Mouse (Mus musculus): Measurements from ENCODE around the gene Gm10490. TPM values are rescaled to one million over a fixed set of nuclear protein-coding genes. Genes with fewer than 3 reads are reported as not detected.
"Not testable (repeated sequence)": the region's sequence is repeated elsewhere in the genome, so short reads cannot be mapped to it uniquely, and the experiment has no call there.

Gm10490 gene
- polyA plus RNA-seq, 1 experiment from 2014 or later: not detected

DNA sequence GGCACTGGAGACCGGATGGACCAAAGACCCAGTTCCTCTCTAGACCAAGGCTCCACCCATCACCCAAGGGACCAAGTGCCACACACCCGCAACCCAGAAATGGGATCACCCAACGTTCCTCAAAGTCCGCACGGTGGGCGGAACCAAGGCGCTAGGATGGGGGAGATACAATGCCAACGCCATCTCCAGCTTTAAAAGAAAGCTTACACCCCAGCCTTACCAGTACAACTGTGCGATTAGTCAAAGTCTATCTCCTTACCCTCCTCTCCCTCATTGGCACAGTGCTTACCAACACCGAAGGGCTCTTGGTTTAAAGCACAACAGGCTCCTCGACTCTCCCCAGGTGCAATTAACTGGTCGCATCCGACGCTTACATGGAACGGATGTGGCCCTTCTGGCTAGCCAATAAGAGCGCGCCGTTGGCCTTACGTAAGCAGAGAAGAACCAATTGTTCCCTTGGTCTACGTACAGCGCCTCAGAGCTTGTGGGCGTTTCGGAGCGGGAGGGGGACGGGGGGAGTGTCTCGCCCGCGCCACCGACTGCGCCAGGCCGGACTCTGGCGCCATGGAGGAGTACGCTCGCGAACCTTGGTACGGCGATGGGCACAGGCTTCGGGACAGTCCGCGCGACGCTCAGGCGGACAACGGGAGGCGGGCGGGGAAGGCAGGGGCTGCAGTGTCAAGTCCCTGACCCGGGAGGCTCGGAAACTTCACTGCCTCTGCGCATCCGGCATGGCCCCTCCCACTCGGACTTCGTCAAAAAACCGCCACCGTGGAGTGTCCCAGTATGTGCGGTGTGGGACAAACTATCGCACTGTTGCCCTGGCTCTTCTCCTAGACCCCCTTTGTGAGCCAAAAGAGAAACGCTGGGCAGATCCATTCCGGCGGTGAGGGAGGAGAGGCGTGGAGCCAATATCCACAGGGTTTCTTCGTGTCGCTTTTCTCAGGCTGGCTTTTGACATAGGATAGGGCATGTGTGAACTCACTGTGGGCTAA lies 10.2 kb upstream of the Gm10490 start, which contains the start of the genes Pqbp1 and Timm17b:
Pqbp1 (minus strand) TSS at position 390 of the 995 bp plus-strand sequence.
Timm17b (plus strand) TSS at position 478 of the 995 bp plus-strand sequence.
- Histone ChIP-seq H3K9me3 (replicated peaks) (0 out of 2 replicates have a peak, but pooled peaks cover 4% of the 10 kb centered on the region), H3K27me3 (ENCODE audit: low read depth, poor library complexity, severe bottlenecking) (no peaks in the 10 kb centered on the region), H3K4me3 (peak within 1 kb of the TSS; percentile 64), H3K36me3 (peaks cover 37% of the 10 kb centered on the region), H3K27ac (replicated peaks) (peak within 1 kb of the TSS; percentile 88), H3K4me1 (peaks cover 13% of the 10 kb centered on the region)
- peak; percentile 84 for DNase-seq (ENCODE audit: low spot score)
- 13% methylated on average over 61 of the region's 62 CpGs for WGBS

DNA sequence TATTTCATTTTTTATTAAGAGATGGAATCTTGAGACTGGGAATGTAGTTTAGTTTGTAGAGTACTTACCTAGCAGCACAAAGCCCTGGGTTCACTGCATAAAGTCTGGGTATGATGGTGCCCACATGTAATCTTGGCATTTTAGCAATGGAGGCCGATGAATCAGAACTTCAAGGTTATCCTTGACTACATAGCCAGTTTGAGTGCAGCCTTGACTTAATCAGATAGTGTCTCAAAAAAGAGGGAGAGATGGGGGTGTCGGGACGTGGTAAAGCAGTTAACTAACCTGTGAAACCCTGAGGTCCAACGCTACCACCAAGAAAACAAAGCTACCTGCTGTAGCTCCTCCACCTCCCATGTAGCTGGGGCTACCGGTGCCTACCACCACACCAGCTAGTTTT lies 4.9 kb upstream of the Gm10490 start:
- no peak for DNase-seq (ENCODE audit: low spot score)
- Histone ChIP-seq H3K9me3 (replicated peaks) (peaks cover 7% of the 10 kb centered on the region), H3K4me3 (no peak overlapping the region), H3K27me3 (ENCODE audit: low read depth, poor library complexity, severe bottlenecking) (no peaks in the 10 kb centered on the region), H3K36me3 (peaks cover 41% of the 10 kb centered on the region), H3K27ac (replicated peaks) (no peak overlapping the region), H3K4me1 (peaks cover 5% of the 10 kb centered on the region)
- WGBS: 92% methylated on average over 5 of the region's 5 CpGs

DNA sequence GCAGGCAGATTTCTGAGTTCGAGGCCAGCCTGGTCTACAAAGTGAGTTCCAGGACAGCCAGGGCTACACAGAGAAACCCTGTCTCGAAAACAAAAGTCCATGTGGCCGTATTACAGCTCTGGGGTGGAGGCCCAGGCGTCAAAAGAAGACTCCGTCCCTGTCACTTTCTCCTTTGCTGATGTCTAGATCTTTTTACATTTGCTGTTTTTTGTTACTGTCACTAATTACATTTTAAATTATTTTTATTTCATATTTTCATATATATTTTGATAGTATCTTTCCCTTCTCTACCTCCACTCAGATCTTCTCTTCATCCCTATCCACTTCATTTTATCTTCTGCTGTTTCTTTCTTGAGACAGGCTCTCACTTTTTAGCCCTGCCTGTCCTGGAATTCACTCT lies 1.6 kb upstream of the Gm10490 start, which contains the start of gene Gm10491:
Gm10491 (minus strand) TSS at position 101 of the 400 bp plus-strand sequence.
- Histone ChIP-seq H3K4me1 (no peaks in the 10 kb centered on the region), H3K9me3 (replicated peaks) (peaks cover 7% of the 10 kb centered on the region), H3K36me3 (peaks cover 36% of the 10 kb centered on the region), H3K27ac (replicated peaks) (no peak within 1 kb of the TSS), H3K4me3 (no peak within 1 kb of the TSS), H3K27me3 (ENCODE audit: low read depth, poor library complexity, severe bottlenecking) (no peaks in the 10 kb centered on the region)
- no peak for DNase-seq (ENCODE audit: low spot score)
- WGBS: 89% methylated on average over 5 of the region's 5 CpGs

DNA sequence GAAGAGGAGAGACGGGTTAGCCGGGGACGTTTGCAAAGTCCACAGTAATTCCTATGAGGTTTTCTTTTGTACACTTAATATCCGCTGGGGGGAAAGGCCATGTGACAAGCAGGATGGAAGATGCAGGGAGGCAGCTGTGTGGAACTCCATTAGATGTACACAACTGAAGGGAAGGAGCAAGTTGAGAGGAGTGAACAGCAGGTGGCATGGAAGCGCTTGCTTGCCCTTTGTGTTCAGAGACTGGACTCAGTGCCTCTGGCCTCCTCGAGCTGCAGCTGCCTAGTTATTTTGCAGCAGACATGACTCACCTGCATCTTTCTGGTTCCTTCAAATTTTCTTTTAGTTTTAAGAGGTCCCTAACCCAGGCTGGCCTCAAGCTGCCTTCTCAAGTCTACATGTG lies 1.1 kb downstream of the Gm10490 start:
- H3K27me3 ChIP-seq (ENCODE audit: low read depth, poor library complexity, severe bottlenecking): no peaks in the 10 kb centered on the region
- H3K4me1 ChIP-seq: no peaks in the 10 kb centered on the region
- H3K27ac ChIP-seq (replicated peaks): no peak overlapping the region
- no peak for DNase-seq (ENCODE audit: low spot score)
- peaks cover 7% of the 10 kb centered on the region for H3K9me3 ChIP-seq (replicated peaks)
- peaks cover 20% of the 10 kb centered on the region for H3K36me3 ChIP-seq
- 54% methylated on average over 6 of the region's 6 CpGs for WGBS
- H3K4me3 ChIP-seq: no peak overlapping the region

DNA sequence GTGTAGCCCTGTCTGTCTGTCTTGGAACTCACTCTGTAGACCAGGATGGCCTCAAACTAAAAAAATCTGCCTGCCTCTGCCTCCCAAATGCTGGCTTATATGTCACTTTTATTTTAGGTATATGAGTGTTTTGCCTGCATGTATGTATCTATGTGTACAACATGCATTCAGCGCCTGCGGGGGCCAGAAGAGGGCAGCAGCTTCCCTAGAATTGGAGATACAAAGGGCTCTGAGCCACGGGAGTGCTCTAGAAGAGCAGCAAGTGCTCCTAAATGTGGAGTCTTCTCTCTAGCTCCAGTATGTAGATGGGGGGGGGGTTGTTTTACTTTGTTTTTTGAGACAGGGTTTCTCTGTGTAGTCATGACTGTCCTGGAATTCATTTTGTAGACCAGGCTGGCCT lies 6.3 kb downstream of the Gm10490 start:
- not testable (repeated sequence) for H3K9me3 ChIP-seq (replicated peaks); H3K27ac ChIP-seq (replicated peaks); DNase-seq (ENCODE audit: low spot score); H3K36me3 ChIP-seq; H3K4me3 ChIP-seq
- peaks cover 17% of the 10 kb centered on the region for H3K4me1 ChIP-seq
- H3K27me3 ChIP-seq (ENCODE audit: low read depth, poor library complexity, severe bottlenecking): peaks cover 12% of the 10 kb centered on the region
- 26% methylated on average over 3 of the region's 3 CpGs for WGBS

DNA sequence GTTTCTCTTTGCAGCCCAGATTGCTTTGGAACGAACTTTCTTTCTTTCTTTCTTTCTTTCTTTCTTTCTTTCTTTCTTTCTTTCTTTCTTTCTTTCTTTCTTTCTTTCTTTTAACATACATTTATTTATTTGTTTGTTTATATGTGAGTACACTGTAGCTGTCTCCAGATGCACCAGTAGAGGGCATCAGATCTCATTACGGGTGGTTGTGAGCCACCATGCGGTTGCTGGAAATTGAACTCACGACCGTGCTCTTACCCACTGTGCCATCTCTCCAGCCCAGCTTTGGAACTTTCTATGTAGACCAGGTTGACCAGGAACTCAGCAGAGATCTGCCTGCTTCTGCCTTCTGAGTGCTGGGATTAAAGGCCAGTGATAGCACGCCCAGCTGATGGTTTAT lies 8.6 kb downstream of the Gm10490 start:
- not testable (repeated sequence) for H3K4me3 ChIP-seq; DNase-seq (ENCODE audit: low spot score); H3K36me3 ChIP-seq; H3K27ac ChIP-seq (replicated peaks)
- Histone ChIP-seq H3K9me3 (replicated peaks) (peaks cover 19% of the 10 kb centered on the region), H3K27me3 (ENCODE audit: low read depth, poor library complexity, severe bottlenecking) (peaks cover 35% of the 10 kb centered on the region), H3K4me1 (peaks cover 31% of the 10 kb centered on the region)
- 73% methylated on average over 6 of the region's 6 CpGs for WGBS

DNA sequence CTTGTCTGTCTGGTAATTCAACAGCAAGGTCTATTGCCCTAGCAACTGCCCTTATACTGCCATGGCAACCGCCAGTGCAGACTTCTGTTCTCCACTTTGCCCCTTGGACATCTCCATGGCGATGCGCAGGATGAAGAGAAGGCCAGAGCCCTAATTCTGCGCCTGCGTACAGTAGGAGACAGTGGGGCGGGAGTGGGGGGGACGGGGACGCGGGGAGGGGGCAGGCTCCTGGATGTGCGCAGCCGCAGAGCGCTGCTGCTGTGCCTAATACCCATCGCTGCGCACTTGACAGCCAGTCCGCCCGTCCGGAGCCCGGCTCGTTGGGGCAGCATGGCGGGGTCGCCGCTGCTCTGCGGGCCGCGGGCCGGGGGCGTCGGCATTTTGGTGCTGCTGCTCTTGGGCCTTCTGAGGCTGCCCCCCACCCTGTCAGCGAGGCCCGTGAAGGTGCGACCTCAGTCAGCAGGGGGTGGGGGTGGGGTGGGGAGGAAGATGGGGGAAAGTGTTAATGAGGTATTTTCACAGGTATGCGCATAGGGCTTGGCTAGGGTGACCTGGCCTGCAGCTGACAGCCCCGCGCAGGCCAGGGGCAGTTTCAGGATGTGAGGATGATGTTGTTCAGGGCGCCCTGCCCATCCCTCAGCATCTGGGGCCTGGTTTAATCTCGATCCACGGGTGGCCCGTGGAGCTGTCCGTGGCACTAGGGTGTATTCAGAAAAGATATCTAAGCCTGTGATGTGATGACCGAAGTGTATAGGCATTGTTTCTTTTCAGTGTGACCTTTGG lies 10.4 kb downstream of the Gm10490 start, which contains the start of gene Pcsk1n:
Pcsk1n (plus strand) TSS at position 222 of the 783 bp plus-strand sequence.
- Histone ChIP-seq H3K27ac (replicated peaks) (peak within 1 kb of the TSS; percentile 75), H3K4me1 (peaks cover 34% of the 10 kb centered on the region), H3K27me3 (ENCODE audit: low read depth, poor library complexity, severe bottlenecking) (peaks cover 53% of the 10 kb centered on the region), H3K9me3 (replicated peaks) (peaks cover 27% of the 10 kb centered on the region), H3K36me3 (no peaks in the 10 kb centered on the region), H3K4me3 (peak within 1 kb of the TSS; percentile 54)
- peak; percentile 75 for DNase-seq (ENCODE audit: low spot score)
- 22% methylated on average over 40 of the region's 40 CpGs for WGBS

DNA sequence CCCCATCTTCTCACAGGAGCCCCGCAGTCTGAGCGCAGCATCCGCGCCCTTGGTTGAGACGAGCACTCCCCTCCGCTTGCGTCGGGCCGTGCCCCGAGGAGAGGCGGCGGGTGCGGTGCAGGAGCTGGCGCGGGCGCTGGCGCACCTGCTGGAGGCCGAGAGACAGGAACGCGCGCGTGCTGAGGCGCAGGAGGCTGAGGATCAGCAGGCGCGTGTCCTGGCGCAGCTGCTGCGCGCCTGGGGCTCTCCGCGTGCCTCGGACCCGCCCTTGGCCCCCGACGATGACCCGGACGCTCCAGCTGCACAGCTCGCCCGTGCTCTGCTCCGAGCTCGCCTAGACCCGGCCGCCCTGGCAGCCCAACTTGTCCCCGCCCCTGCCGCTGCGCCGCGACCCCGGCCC lies 12.7 kb downstream of the Gm10490 start:
- 15% methylated on average over 47 of the region's 48 CpGs for WGBS
- DNase-seq (ENCODE audit: low spot score): peak; percentile 41
- Histone ChIP-seq H3K9me3 (replicated peaks) (peaks cover 27% of the 10 kb centered on the region), H3K4me1 (peaks cover 34% of the 10 kb centered on the region), H3K27ac (replicated peaks) (peak overlapping the region; percentile 67), H3K27me3 (ENCODE audit: low read depth, poor library complexity, severe bottlenecking) (peaks cover 74% of the 10 kb centered on the region), H3K4me3 (peak overlapping the region; percentile 49), H3K36me3 (no peaks in the 10 kb centered on the region)

DNA sequence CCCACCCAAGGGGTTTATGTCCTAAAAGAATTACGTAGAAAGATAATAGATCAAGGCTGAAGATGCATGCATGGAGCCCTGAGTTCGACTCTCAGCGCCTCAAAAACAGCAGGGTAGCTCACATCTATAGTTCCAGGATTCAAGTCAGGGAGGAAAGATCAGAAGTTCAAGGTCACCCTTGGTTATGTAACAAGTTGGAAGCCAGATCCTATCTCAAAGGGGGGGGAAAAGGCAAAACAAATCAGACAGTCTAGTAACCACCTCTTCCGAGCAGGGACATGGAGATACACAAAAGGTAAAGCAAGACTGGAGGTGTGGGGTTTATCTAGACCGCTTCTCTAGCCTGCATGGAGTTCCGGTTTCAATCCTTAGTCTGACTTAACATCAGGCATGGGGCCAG lies 16.9 kb downstream of the Gm10490 start:
- Histone ChIP-seq H3K9me3 (replicated peaks) (peaks cover 29% of the 10 kb centered on the region), H3K27ac (replicated peaks) (no peak overlapping the region), H3K27me3 (ENCODE audit: low read depth, poor library complexity, severe bottlenecking) (peaks cover 83% of the 10 kb centered on the region), H3K36me3 (peaks cover 24% of the 10 kb centered on the region), H3K4me3 (no peak overlapping the region), H3K4me1 (peaks cover 32% of the 10 kb centered on the region)
- no peak for DNase-seq (ENCODE audit: low spot score)
- 76% methylated on average over 6 of the region's 6 CpGs for WGBS

DNA sequence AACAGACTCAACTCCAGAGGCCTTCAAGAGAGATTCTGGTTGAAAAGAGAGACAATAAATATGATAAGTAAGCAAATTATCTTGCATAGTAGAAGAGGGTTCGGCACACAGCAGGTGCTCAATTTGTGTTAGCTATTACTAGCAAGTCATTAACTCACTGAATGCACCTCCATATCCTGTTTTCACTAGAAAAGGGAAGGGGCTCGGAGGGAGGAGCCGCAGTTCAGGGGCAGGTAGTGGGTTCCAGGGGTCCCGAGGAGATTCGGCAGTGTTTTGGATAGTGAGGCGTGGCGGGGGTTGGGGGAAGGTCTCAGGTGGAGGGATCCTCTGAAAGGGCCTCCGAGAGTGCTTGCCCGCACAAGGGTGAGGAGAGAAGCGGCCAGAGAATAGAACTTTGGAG lies 17.8 kb downstream of the Gm10490 start:
- H3K9me3 ChIP-seq (replicated peaks): peaks cover 32% of the 10 kb centered on the region
- peak overlapping the region; percentile 20; the same call in 1 of the 2 replicates for H3K4me3 ChIP-seq
- no peak overlapping the region for H3K27ac ChIP-seq (replicated peaks)
- H3K27me3 ChIP-seq (ENCODE audit: low read depth, poor library complexity, severe bottlenecking): peaks cover 75% of the 10 kb centered on the region
- WGBS: 8% methylated on average over 10 of the region's 10 CpGs
- H3K36me3 ChIP-seq: peaks cover 33% of the 10 kb centered on the region
- no peak for DNase-seq (ENCODE audit: low spot score)
- peaks cover 27% of the 10 kb centered on the region for H3K4me1 ChIP-seq

DNA sequence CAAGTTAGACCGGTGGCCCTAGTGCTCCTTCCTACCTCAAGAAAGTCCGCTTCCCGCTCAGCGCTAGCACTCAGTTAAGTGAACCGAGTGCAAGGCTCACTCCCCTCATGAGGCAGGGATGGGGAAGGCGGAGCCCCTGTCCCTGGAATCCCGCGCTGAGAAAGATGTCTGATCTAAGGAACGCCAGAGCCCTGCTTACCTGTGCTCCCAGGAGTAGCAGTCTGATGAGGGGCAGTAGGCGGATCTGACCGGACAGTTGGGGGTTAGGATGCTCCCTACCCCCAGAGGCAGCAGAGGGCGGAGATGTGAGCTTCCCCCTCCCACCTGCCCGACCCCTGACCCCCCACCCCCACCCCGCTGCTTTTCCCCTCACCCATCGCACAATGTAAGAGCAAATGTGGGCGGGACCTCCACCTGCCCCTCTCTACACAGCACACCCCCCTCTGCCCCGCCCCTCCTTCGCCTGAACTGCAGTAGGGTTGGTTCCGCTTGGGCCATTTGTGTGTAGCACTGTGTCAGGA lies 19.0 kb downstream of the Gm10490 start, which contains the start of gene Eras:
Eras (minus strand) TSS at position 338 of the 521 bp plus-strand sequence.
- Histone ChIP-seq H3K27me3 (ENCODE audit: low read depth, poor library complexity, severe bottlenecking) (peaks cover 63% of the 10 kb centered on the region), H3K4me3 (peak within 1 kb of the TSS; percentile 20; the same call in 1 of the 2 replicates)

DNA sequence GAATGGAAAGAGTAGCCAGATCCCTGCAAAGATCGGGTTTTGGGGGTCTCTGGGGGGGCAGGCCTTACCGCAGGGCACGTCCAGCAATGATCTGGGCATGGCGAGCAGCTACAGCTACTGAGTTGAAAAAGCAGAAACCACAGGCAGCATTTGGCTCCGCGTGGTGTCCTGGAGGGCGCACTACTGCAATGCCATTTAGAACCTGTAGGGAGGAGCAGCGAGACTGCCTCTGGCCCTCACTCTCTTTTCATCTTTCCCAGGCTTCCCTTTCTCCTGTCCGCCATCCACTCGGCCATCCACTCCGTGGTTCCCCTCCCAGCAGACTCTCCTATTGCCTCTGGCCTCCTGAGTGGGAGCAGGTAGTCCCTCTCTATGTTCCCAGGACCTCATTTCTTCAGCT lies 27.5 kb downstream of the Gm10490 start:
- Histone ChIP-seq H3K36me3 (peaks cover 89% of the 10 kb centered on the region), H3K4me3 (no peak overlapping the region), H3K4me1 (no peaks in the 10 kb centered on the region), H3K27me3 (ENCODE audit: low read depth, poor library complexity, severe bottlenecking) (no peaks in the 10 kb centered on the region), H3K9me3 (replicated peaks) (peaks cover 2% of the 10 kb centered on the region; the same call in 1 of the 2 replicates), H3K27ac (replicated peaks) (no peak overlapping the region)
- no peak for DNase-seq (ENCODE audit: low spot score)
- WGBS: 60% methylated on average over 11 of the region's 11 CpGs

More for the DNA sequence above, 19.0 kb downstream of the Gm10490 start, which contains the start of gene Eras:
- peaks cover 14% of the 10 kb centered on the region for H3K4me1 ChIP-seq
- no peak within 1 kb of the TSS for H3K27ac ChIP-seq (replicated peaks)
- peaks cover 23% of the 10 kb centered on the region for H3K9me3 ChIP-seq (replicated peaks)
- 14% methylated on average over 19 of the region's 19 CpGs for WGBS
- H3K36me3 ChIP-seq: peaks cover 45% of the 10 kb centered on the region
- no peak for DNase-seq (ENCODE audit: low spot score)

Data from midbrain, embryonic 10.5 days (tissue).